Mouse (Mus musculus): ENCODE measurements at regions not wholly inside any gene's neighbourhood (a gene's known extent, or its start where the extent isn't known, plus 50 kb on each side); places are given as distances from the start of the nearest gene placed in this dataset.

GRCm38 (mm10) chr6:126371489-126371888 lies 163.7 kb downstream of the Kcna5 start:
- no peak for TF ChIP-seq POLR2A (IDR thresholded peaks at IDR 0.05; ENCODE audit: low read depth, low read length)
- TF ChIP-seq CTCF (IDR thresholded peaks at IDR 0.05; ENCODE audit: extremely low read depth, insufficient read length, insufficient replicate concordance, low read depth, low read length), result no peak
